Mouse (Mus musculus): ENCODE measurements around the gene Ankrd66. TPM values are rescaled to one million over a fixed set of nuclear protein-coding genes. Genes with fewer than 3 reads are reported as not detected.

The Ankrd66 gene
- polyA plus RNA-seq, 1 experiment from 2014 or later = not detected

GRCm38 (mm10) chr17:43534362-43535222, 8.8 kb downstream of the Ankrd66 start:
- ATAC-seq (ENCODE audit: extremely low read depth, insufficient number of reproducible peaks, low FRiP score, low TSS enrichment) = no peak; the same call in 1 of the 2 replicates
- Histone ChIP-seq H3K4me2 (peak overlapping the region; percentile 74), H3K27ac (replicated peaks) (no peak overlapping the region), H3K9me3 (no peaks in the 10 kb centered on the region), H3K9ac (peak overlapping the region; percentile 75), H3K27me3 (replicated peaks) (no peaks in the 10 kb centered on the region), H3K36me3 (no peaks in the 10 kb centered on the region), H3K4me3 (peak overlapping the region; percentile 47), H3K4me1 (peaks cover 6% of the 10 kb centered on the region; the same call in 1 of the 2 replicates)
- WGBS = 17% methylated on average over 23 of the region's 23 CpGs

DNA sequence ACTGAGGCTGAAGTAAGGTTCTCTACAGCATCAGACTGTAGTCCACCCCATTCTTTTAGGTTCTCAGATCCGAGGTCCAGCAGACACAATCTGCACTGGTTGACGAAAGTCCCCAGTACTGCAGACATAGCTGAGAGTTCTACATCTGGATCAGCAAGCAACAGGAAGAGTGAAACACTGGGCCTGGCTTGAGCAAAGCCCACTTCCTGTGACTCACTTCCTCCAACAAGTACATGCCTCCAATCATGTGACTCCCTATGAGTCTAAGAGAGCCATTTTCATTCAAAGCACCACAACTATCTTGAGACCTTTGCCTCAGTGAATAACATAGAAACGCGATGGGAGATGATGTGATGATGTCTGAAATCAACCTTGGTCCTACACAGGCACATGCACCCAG, 12.2 kb downstream of the Ankrd66 start:
- no peaks in the 10 kb centered on the region for H3K27me3 ChIP-seq (replicated peaks)
- ATAC-seq (ENCODE audit: extremely low read depth, insufficient number of reproducible peaks, low FRiP score, low TSS enrichment) = no peak
- H3K27ac ChIP-seq (replicated peaks) = no peak overlapping the region
- H3K9me3 ChIP-seq = no peaks in the 10 kb centered on the region
- no peaks in the 10 kb centered on the region for H3K36me3 ChIP-seq
- H3K9ac ChIP-seq = no peak overlapping the region
- no peak overlapping the region for H3K4me3 ChIP-seq
- 86% methylated on average over 4 of the region's 4 CpGs for WGBS
- H3K4me1 ChIP-seq = peaks cover 6% of the 10 kb centered on the region; the same call in 1 of the 2 replicates
- H3K4me2 ChIP-seq = no peak overlapping the region

- no peak overlapping the region for H3K4me2 ChIP-seq
- H3K4me3 ChIP-seq = no peak overlapping the region
- H3K9ac ChIP-seq = no peak overlapping the region
- H3K36me3 ChIP-seq = no peaks in the 10 kb centered on the region
- H3K27me3 ChIP-seq (replicated peaks) = no peaks in the 10 kb centered on the region
- ATAC-seq (ENCODE audit: extremely low read depth, insufficient number of reproducible peaks, low FRiP score, low TSS enrichment) = no peak
- H3K9me3 ChIP-seq = no peaks in the 10 kb centered on the region
- H3K4me1 ChIP-seq = peaks cover 6% of the 10 kb centered on the region; the same call in 1 of the 2 replicates
- 84% methylated on average over 2 of the region's 2 CpGs for WGBS
- H3K27ac ChIP-seq (replicated peaks) = no peak overlapping the region
Measured at GRCm38 (mm10) chr17:43530507-43530906, 12.9 kb downstream of the Ankrd66 start.

GRCm38 (mm10) chr17:43520166-43520565, 23.3 kb downstream of the Ankrd66 start:
- Histone ChIP-seq H3K4me1 (no peaks in the 10 kb centered on the region), H3K36me3 (no peaks in the 10 kb centered on the region), H3K4me2 (no peak overlapping the region), H3K27ac (replicated peaks) (no peak overlapping the region), H3K4me3 (no peak overlapping the region), H3K9ac (no peak overlapping the region), H3K27me3 (replicated peaks) (peaks cover 10% of the 10 kb centered on the region), H3K9me3 (peaks cover 4% of the 10 kb centered on the region; the same call in 1 of the 2 replicates)
- no peak for ATAC-seq (ENCODE audit: extremely low read depth, insufficient number of reproducible peaks, low FRiP score, low TSS enrichment)
- WGBS = 78% methylated on average over 3 of the region's 3 CpGs

GRCm38 (mm10) chr17:43518644-43519409, 24.6 kb downstream of the Ankrd66 start:
- Histone ChIP-seq H3K36me3 (no peaks in the 10 kb centered on the region), H3K9me3 (peaks cover 17% of the 10 kb centered on the region), H3K4me3 (no peak overlapping the region), H3K27me3 (replicated peaks) (peaks cover 10% of the 10 kb centered on the region), H3K4me2 (peak overlapping the region; percentile 36), H3K9ac (no peak overlapping the region), H3K27ac (replicated peaks) (no peak overlapping the region), H3K4me1 (no peaks in the 10 kb centered on the region)
- no peak for ATAC-seq (ENCODE audit: extremely low read depth, insufficient number of reproducible peaks, low FRiP score, low TSS enrichment)
- 23% methylated on average over 18 of the region's 18 CpGs for WGBS

DNA sequence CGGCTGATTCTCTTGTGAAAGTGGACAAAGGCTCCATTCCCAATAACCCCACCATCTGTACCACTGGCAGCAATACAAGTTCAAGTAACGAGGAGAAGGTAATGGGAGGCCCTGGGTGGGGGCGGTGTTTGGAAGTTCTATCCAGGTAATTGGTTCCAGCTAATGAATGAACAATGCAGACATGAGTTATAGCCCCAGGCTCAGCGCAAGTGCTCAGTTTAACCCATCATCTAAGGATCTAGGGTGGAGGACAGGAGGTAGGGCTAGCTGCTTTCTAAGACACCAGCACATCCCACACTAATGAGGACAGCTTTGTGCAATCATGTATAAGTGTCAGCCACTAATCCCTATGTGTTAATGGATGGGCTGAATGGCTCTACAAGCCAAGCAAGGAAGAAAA, 32.7 kb downstream of the Ankrd66 start:
- Histone ChIP-seq H3K4me3 (no peak overlapping the region), H3K4me2 (no peak overlapping the region), H3K9me3 (peaks cover 17% of the 10 kb centered on the region), H3K27me3 (replicated peaks) (no peaks in the 10 kb centered on the region), H3K27ac (replicated peaks) (no peak overlapping the region), H3K9ac (no peak overlapping the region), H3K4me1 (no peaks in the 10 kb centered on the region), H3K36me3 (no peaks in the 10 kb centered on the region)
- ATAC-seq (ENCODE audit: extremely low read depth, insufficient number of reproducible peaks, low FRiP score, low TSS enrichment) = no peak
- 79% methylated on average over 4 of the region's 4 CpGs for WGBS

DNA sequence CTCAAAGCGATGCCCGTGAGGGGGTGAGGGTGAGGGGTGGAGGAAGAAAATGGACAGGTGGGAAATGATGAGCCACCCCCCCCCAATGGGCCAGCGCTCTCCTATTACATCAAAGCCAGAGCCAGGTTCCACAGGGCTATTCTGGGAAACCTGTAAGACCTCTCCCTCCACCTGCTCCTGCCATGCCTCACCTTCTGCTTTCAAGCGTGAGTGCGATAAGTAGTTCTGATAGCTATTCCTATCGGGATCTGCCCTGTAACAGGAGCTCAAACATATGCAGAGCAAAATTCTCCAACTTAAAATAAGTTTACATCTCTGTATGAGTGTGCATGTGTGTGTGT, 38.9 kb downstream of the Ankrd66 start:
- Histone ChIP-seq H3K9me3 (no peaks in the 10 kb centered on the region), H3K27ac (replicated peaks) (no peak overlapping the region), H3K4me1 (peaks cover 3% of the 10 kb centered on the region; the same call in 1 of the 2 replicates), H3K27me3 (replicated peaks) (no peaks in the 10 kb centered on the region), H3K36me3 (no peaks in the 10 kb centered on the region), H3K9ac (no peak overlapping the region), H3K4me3 (no peak overlapping the region), H3K4me2 (no peak overlapping the region)
- 55% methylated on average over 6 of the region's 6 CpGs for WGBS
- no peak for ATAC-seq (ENCODE audit: extremely low read depth, insufficient number of reproducible peaks, low FRiP score, low TSS enrichment)

GRCm38 (mm10) chr17:43503861-43504593, 39.4 kb downstream of the Ankrd66 start:
- Histone ChIP-seq H3K9ac (no peak overlapping the region), H3K9me3 (no peaks in the 10 kb centered on the region), H3K27ac (replicated peaks) (no peak overlapping the region), H3K4me3 (no peak overlapping the region), H3K27me3 (replicated peaks) (no peaks in the 10 kb centered on the region), H3K4me2 (no peak overlapping the region), H3K4me1 (peaks cover 3% of the 10 kb centered on the region; the same call in 1 of the 2 replicates), H3K36me3 (no peaks in the 10 kb centered on the region)
- WGBS = 50% methylated on average over 4 of the region's 4 CpGs
- ATAC-seq (ENCODE audit: extremely low read depth, insufficient number of reproducible peaks, low FRiP score, low TSS enrichment) = no peak

DNA sequence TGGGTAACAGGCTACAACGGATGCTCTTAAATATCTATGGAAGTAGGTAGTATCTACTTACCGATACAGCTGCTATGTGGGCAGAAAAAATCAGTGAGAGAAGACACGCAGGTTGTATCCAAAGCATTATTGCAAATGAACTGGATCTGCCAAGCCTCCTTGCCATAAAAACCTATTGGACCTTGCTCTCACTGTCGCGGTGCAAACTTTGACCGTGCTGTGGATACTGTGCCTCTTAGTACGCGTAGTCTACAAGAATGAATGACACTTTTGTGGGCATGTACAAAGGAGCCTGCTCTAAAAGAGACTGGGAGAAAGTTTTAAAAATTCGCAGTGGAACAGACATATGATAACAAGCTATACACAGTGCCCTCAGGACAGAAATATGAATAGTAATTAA, 40.8 kb downstream of the Ankrd66 start, which contains the start of gene Mep1a:
Gene Mep1a, minus strand, starts transcription at position 221 of the 400 bp plus-strand sequence.
- Histone ChIP-seq H3K4me3 (no peak within 1 kb of the TSS), H3K9me3 (no peaks in the 10 kb centered on the region), H3K9ac (no peak within 1 kb of the TSS), H3K36me3 (no peaks in the 10 kb centered on the region), H3K4me1 (peaks cover 3% of the 10 kb centered on the region; the same call in 1 of the 2 replicates), H3K27ac (replicated peaks) (no peak within 1 kb of the TSS), H3K4me2 (no peak within 1 kb of the TSS), H3K27me3 (replicated peaks) (no peaks in the 10 kb centered on the region)
- WGBS = 84% methylated on average over 9 of the region's 9 CpGs
- no peak for ATAC-seq (ENCODE audit: extremely low read depth, insufficient number of reproducible peaks, low FRiP score, low TSS enrichment)

DNA sequence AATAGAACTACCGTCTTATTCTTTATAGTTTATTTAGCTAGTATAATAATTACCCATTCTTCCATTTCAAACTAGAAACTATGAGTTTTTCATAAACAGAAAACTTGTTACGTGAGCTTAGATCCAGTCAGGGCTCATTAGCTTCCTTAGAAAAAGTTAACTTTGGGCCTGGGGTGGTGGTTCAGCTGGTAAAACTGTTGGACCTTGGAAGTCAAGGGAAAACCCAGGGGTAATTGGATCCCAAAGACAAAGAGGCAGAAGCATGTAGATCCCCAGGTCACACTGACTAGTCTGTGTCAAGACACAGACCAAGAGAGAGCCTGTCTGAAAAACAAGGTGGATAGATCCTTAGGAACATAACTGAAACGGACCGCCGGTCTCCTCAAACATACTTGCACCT, 41.8 kb downstream of the Ankrd66 start:
- Histone ChIP-seq H3K9ac (no peak overlapping the region), H3K4me2 (no peak overlapping the region), H3K4me3 (no peak overlapping the region), H3K4me1 (peaks cover 3% of the 10 kb centered on the region; the same call in 1 of the 2 replicates), H3K27ac (replicated peaks) (no peak overlapping the region), H3K27me3 (replicated peaks) (no peaks in the 10 kb centered on the region), H3K9me3 (no peaks in the 10 kb centered on the region), H3K36me3 (no peaks in the 10 kb centered on the region)
- 87% methylated on average over 5 of the region's 5 CpGs for WGBS
- ATAC-seq (ENCODE audit: extremely low read depth, insufficient number of reproducible peaks, low FRiP score, low TSS enrichment) = no peak

GRCm38 (mm10) chr17:43501223-43501622, 42.2 kb downstream of the Ankrd66 start:
- Histone ChIP-seq H3K4me1 (peaks cover 3% of the 10 kb centered on the region; the same call in 1 of the 2 replicates), H3K4me3 (no peak overlapping the region), H3K36me3 (no peaks in the 10 kb centered on the region), H3K27me3 (replicated peaks) (no peaks in the 10 kb centered on the region), H3K4me2 (no peak overlapping the region), H3K9me3 (no peaks in the 10 kb centered on the region), H3K9ac (no peak overlapping the region), H3K27ac (replicated peaks) (no peak overlapping the region)
- 66% methylated on average over 3 of the region's 3 CpGs for whole genome bisulfite sequencing
- no peak for ATAC-seq (ENCODE audit: extremely low read depth, insufficient number of reproducible peaks, low FRiP score, low TSS enrichment)
